Mouse (Mus musculus) E14TG2a.4 (cell line): ENCODE results near the gene Ceacam20.

ENCODE experiments used
- CTCF ChIP-seq: conservative IDR thresholded peaks from 2 replicates; pipeline ENCODE4 v1.5.1; 2014; ENCODE audit warnings: low read length
- POU5F1 ChIP-seq: IDR thresholded peaks from 2 replicates; pipeline ENCODE4 v1.6.1; 2014; ENCODE audit warnings: low read length, borderline replicate concordance

- TF ChIP-seq CTCF (no peak), POU5F1 (no peak)
Observed at GRCm38 (mm10) chr7:19920506-19921261, 44.5 kb upstream of the Ceacam20 start, which contains the start of gene Pvr.
